Mouse (Mus musculus) adipocyte (in vitro differentiated cells): Measurements from ENCODE around the gene Bicdl1.

ENCODE experiments used
- DNase-seq: peaks from one replicate; pipeline ENCODE4 v3.0.0-alpha.2; 2016; ENCODE audit warnings: low spot score

Gene Bicdl1

GRCm38 (mm10) chr5:115626237-115626886, 105.1 kb downstream of the Bicdl1 start:
- DNase-seq, result no peak

- no peak for DNase-seq
These were observed 107.6 kb downstream of the Bicdl1 start for GRCm38 (mm10) chr5:115623694-115624440.

GRCm38 (mm10) chr5:115622686-115623085, 108.7 kb downstream of the Bicdl1 start:
- DNase-seq, result no peak

GRCm38 (mm10) chr5:115619690-115620089, 111.7 kb downstream of the Bicdl1 start:
- DNase-seq, result no peak

GRCm38 (mm10) chr5:115614948-115615347, 116.5 kb downstream of the Bicdl1 start:
- DNase-seq, result peak; percentile 69

GRCm38 (mm10) chr5:115613332-115613731, 118.1 kb downstream of the Bicdl1 start:
- DNase-seq, result no peak

- no peak for DNase-seq
These were observed 119.9 kb downstream of the Bicdl1 start for GRCm38 (mm10) chr5:115611566-115611965.

- DNase-seq, result no peak
These were observed 127.9 kb downstream of the Bicdl1 start for GRCm38 (mm10) chr5:115603561-115603960.
